Mouse (Mus musculus): Measurements from ENCODE around the gene Nub1. TPM values are rescaled to one million over a fixed set of nuclear protein-coding genes. Genes with fewer than 3 reads are reported as not detected.

Nub1 gene
- polyA plus RNA-seq, 1 experiment: 81.1 TPM

DNA sequence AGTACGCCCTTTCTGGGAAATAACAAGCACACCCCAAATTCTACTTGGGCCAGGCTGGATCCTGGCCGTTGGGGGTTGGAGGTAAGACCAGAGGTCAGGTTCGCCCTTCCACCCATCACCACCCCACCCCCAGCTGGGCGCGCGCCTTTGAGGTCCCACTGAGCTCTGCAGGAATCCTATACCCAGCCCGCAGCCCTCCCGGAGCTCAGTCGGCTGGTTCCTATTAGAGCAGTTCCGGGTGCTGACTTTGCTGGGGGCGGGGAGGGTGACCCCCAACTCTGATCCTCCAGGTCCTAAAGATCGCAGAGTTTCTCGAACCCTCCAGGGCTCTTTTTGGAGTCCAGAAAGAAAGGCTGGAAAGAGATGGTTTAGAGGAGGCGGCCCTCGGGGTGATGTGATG lies 45.7 kb downstream of the Nub1 start:
- Histone ChIP-seq H3K4me1 (ENCODE audit: control insufficient read depth, insufficient read depth, low read length) (peaks cover 4% of the 10 kb centered on the region), H3K36me3 (ENCODE audit: control insufficient read depth, insufficient read depth, low read length, poor library complexity, severe bottlenecking) (peaks cover 2% of the 10 kb centered on the region; the same call in 1 of the 2 replicates), H3K27ac (ENCODE audit: insufficient read depth, low read length) (no peak overlapping the region), H3K9ac (ENCODE audit: low read depth, poor library complexity, severe bottlenecking) (peak overlapping the region; percentile 74), H3K4me3 (ENCODE audit: low read depth, low read length) (peak overlapping the region; percentile 87), H3K27me3 (ENCODE audit: control insufficient read depth, insufficient read depth, low read length, poor library complexity, severe bottlenecking) (no peaks in the 10 kb centered on the region), H3K9me3 (replicated peaks; ENCODE audit: control insufficient read depth, insufficient read depth, low read length, poor library complexity, severe bottlenecking) (no peaks in the 10 kb centered on the region)
- TF ChIP-seq POLR2A (IDR thresholded peaks at IDR 0.05; ENCODE audit: insufficient read depth, low read length) (no peak), EP300 (IDR thresholded peaks at IDR 0.05; ENCODE audit: insufficient read depth, low read depth, low read length) (no peak), CTCF (IDR thresholded peaks at IDR 0.05; ENCODE audit: low read depth, low read length) (no peak)

DNA sequence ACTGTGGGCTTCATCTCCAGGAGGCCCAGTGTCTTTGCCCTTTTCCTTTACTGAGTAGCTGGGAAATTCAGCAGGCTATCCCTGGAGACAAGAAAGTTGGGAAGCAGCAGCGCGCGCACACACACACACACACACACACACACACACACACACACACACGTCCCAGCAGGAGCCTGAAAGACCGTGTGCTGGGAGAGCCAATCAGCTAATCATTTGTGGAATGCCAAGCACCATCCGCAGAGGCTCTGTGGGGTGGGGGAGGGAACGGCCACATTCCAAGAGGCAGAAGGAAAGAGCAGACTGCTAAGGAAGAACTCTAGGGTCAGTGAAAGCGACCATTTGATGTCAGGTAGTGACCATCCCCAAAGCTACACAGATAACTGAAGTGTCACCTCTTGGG lies 47.8 kb downstream of the Nub1 start:
- peaks cover 3% of the 10 kb centered on the region for H3K4me1 ChIP-seq (ENCODE audit: control insufficient read depth, insufficient read depth, low read length)
- H3K9me3 ChIP-seq (replicated peaks; ENCODE audit: control insufficient read depth, insufficient read depth, low read length, poor library complexity, severe bottlenecking): no peaks in the 10 kb centered on the region
- TF ChIP-seq EP300 (IDR thresholded peaks at IDR 0.05; ENCODE audit: insufficient read depth, low read depth, low read length) (peak; percentile 48; the same call in 1 of the 2 replicates), CTCF (IDR thresholded peaks at IDR 0.05; ENCODE audit: low read depth, low read length) (no peak), POLR2A (IDR thresholded peaks at IDR 0.05; ENCODE audit: insufficient read depth, low read length) (no peak)
- H3K4me3 ChIP-seq (ENCODE audit: low read depth, low read length): no peak overlapping the region
- no peak overlapping the region for H3K27ac ChIP-seq (ENCODE audit: insufficient read depth, low read length)
- H3K36me3 ChIP-seq (ENCODE audit: control insufficient read depth, insufficient read depth, low read length, poor library complexity, severe bottlenecking): no peaks in the 10 kb centered on the region
- H3K9ac ChIP-seq (ENCODE audit: low read depth, poor library complexity, severe bottlenecking): no peak overlapping the region
- H3K27me3 ChIP-seq (ENCODE audit: control insufficient read depth, insufficient read depth, low read length, poor library complexity, severe bottlenecking): no peaks in the 10 kb centered on the region

DNA sequence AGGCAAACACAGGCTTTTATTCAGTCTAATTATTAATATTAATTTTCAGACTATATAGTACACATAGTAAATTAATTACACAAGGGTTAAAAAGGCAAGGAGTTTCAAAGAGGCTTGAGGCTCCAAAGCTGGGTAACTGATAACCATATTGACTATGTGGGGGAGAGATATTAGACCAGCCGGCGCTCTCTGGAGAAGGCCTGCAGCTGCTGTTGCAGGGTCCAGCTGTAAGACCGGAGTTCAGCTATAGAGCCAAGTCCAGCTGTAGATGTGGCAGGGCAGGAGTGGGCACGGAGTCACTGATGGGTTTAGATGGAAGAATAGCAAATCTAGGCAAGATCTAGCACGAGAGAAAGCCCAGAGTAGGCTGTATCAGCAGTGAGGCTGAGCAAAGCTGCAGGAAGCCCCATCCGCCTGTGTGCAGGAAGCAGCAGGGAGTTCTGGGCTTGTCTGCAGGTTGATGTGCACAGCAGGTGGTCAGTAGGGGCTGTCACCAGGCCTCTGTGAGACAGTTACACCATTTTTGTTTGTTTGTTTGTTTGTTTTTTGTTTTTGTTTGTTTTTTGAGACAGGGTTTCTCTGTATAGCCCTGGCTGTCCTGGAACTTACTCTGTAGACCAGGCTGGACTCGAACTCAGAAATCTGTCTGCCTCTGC lies 48.6 kb downstream of the Nub1 start:
- H3K4me1 ChIP-seq (ENCODE audit: control insufficient read depth, insufficient read depth, low read length): peaks cover 3% of the 10 kb centered on the region
- no peak overlapping the region for H3K27ac ChIP-seq (ENCODE audit: insufficient read depth, low read length)
- no peaks in the 10 kb centered on the region for H3K36me3 ChIP-seq (ENCODE audit: control insufficient read depth, insufficient read depth, low read length, poor library complexity, severe bottlenecking)
- H3K4me3 ChIP-seq (ENCODE audit: low read depth, low read length): no peak overlapping the region
- TF ChIP-seq CTCF (IDR thresholded peaks at IDR 0.05; ENCODE audit: low read depth, low read length) (no peak), EP300 (IDR thresholded peaks at IDR 0.05; ENCODE audit: insufficient read depth, low read depth, low read length) (no peak), POLR2A (IDR thresholded peaks at IDR 0.05; ENCODE audit: insufficient read depth, low read length) (no peak)
- H3K9me3 ChIP-seq (replicated peaks; ENCODE audit: control insufficient read depth, insufficient read depth, low read length, poor library complexity, severe bottlenecking): no peaks in the 10 kb centered on the region
- H3K27me3 ChIP-seq (ENCODE audit: control insufficient read depth, insufficient read depth, low read length, poor library complexity, severe bottlenecking): no peaks in the 10 kb centered on the region
- no peak overlapping the region for H3K9ac ChIP-seq (ENCODE audit: low read depth, poor library complexity, severe bottlenecking)

DNA sequence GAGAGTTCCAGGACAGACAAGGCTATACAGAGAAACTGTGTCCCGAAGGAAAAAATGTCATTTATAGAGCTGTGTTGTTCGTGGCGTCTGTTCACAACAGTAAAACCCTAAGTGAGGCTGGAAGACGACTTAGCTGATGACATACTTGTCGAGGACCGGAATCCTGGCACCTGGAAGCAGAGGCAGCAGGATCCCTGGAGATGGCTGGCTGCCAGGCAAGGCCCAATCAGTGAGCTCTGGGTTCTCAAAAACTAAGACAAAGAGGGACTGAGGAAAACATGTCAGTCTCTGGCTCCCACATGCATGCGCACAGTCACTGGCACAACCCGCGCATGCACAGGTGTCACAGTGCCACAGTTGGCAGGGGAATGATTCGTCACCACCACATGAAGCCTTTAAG lies 52.3 kb downstream of the Nub1 start:
- TF ChIP-seq EP300 (IDR thresholded peaks at IDR 0.05; ENCODE audit: insufficient read depth, low read depth, low read length) (no peak), POLR2A (IDR thresholded peaks at IDR 0.05; ENCODE audit: insufficient read depth, low read length) (no peak), CTCF (IDR thresholded peaks at IDR 0.05; ENCODE audit: low read depth, low read length) (no peak)
- Histone ChIP-seq H3K27me3 (ENCODE audit: control insufficient read depth, insufficient read depth, low read length, poor library complexity, severe bottlenecking) (no peaks in the 10 kb centered on the region), H3K36me3 (ENCODE audit: control insufficient read depth, insufficient read depth, low read length, poor library complexity, severe bottlenecking) (no peaks in the 10 kb centered on the region), H3K4me1 (ENCODE audit: control insufficient read depth, insufficient read depth, low read length) (peaks cover 3% of the 10 kb centered on the region), H3K4me3 (ENCODE audit: low read depth, low read length) (no peak overlapping the region), H3K27ac (ENCODE audit: insufficient read depth, low read length) (no peak overlapping the region), H3K9me3 (replicated peaks; ENCODE audit: control insufficient read depth, insufficient read depth, low read length, poor library complexity, severe bottlenecking) (no peaks in the 10 kb centered on the region), H3K9ac (ENCODE audit: low read depth, poor library complexity, severe bottlenecking) (no peak overlapping the region)

DNA sequence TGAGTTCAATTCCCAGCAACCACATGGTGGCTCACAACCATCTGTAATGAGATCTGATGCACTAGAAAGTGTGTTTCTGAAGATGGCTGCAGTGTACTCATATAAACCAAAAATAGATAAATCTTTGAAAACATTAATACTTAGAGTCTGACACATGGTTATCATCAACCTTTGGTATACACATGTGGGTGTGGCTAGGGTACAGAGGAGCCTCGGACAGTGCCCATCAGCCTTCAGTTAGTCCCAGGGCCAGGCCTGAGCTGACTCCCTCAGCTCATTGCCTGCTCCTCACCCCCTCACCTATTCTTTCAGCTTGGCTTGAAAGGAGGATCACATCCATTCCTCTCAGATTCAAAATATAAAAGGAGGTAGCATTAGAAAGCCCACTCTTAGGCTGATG lies 53.2 kb downstream of the Nub1 start:
- Histone ChIP-seq H3K4me1 (ENCODE audit: control insufficient read depth, insufficient read depth, low read length) (peaks cover 3% of the 10 kb centered on the region), H3K9ac (ENCODE audit: low read depth, poor library complexity, severe bottlenecking) (no peak overlapping the region), H3K4me3 (ENCODE audit: low read depth, low read length) (no peak overlapping the region), H3K27ac (ENCODE audit: insufficient read depth, low read length) (no peak overlapping the region), H3K9me3 (replicated peaks; ENCODE audit: control insufficient read depth, insufficient read depth, low read length, poor library complexity, severe bottlenecking) (no peaks in the 10 kb centered on the region), H3K27me3 (ENCODE audit: control insufficient read depth, insufficient read depth, low read length, poor library complexity, severe bottlenecking) (no peaks in the 10 kb centered on the region), H3K36me3 (ENCODE audit: control insufficient read depth, insufficient read depth, low read length, poor library complexity, severe bottlenecking) (no peaks in the 10 kb centered on the region)
- TF ChIP-seq CTCF (IDR thresholded peaks at IDR 0.05; ENCODE audit: low read depth, low read length): no peak
- no peak for TF ChIP-seq POLR2A (IDR thresholded peaks at IDR 0.05; ENCODE audit: insufficient read depth, low read length)
- TF ChIP-seq EP300 (IDR thresholded peaks at IDR 0.05; ENCODE audit: insufficient read depth, low read depth, low read length): no peak

DNA sequence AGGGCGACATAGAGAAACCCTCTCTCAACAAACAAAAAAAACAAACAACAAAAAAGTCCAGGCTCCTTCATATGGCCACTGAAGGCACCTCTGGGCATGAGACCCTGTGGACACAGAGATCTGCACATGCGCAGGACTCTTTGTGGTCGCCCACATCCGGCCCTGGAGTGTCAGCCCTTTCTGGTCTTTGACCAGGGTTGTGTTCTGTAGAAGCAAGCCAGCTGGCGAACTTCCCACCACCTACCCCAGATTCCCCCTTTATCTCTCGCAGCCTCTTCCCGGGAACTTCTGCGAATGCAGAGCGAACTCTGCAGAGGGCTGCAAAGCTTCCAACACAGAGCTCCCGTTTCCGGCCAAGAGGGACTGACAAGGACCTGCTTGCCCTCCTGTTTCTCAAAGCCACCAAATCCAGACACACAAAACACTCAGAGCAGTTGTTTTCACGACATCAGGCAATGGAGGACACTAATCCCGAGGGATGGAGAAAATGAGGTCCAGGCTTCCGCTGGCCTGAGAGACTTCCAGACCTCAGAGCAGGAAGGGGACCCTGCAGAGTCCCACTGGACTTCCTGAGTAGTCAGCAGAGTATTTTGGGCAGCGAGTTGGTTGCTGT lies 53.9 kb downstream of the Nub1 start:
- Histone ChIP-seq H3K36me3 (ENCODE audit: control insufficient read depth, insufficient read depth, low read length, poor library complexity, severe bottlenecking) (no peaks in the 10 kb centered on the region), H3K4me3 (ENCODE audit: low read depth, low read length) (no peak overlapping the region), H3K27ac (ENCODE audit: insufficient read depth, low read length) (no peak overlapping the region), H3K27me3 (ENCODE audit: control insufficient read depth, insufficient read depth, low read length, poor library complexity, severe bottlenecking) (no peaks in the 10 kb centered on the region), H3K9me3 (replicated peaks; ENCODE audit: control insufficient read depth, insufficient read depth, low read length, poor library complexity, severe bottlenecking) (no peaks in the 10 kb centered on the region), H3K9ac (ENCODE audit: low read depth, poor library complexity, severe bottlenecking) (no peak overlapping the region), H3K4me1 (ENCODE audit: control insufficient read depth, insufficient read depth, low read length) (no peaks in the 10 kb centered on the region)
- TF ChIP-seq POLR2A (IDR thresholded peaks at IDR 0.05; ENCODE audit: insufficient read depth, low read length) (no peak), CTCF (IDR thresholded peaks at IDR 0.05; ENCODE audit: low read depth, low read length) (no peak), EP300 (IDR thresholded peaks at IDR 0.05; ENCODE audit: insufficient read depth, low read depth, low read length) (no peak)
